Mouse (Mus musculus): ENCODE measurements at regions not wholly inside any gene's neighbourhood (a gene's known extent, or its start where the extent isn't known, plus 50 kb on each side); places are given as distances from the start of the nearest gene placed in this dataset.
"Not testable (repeated sequence)": the region's sequence is repeated elsewhere in the genome, so short reads cannot be mapped to it uniquely, and the experiment has no call there.

- DNase-seq (ENCODE audit: low read depth): no peak
These were observed 422.9 kb upstream of the Hs3st1 start for GRCm38 (mm10) chr5:40177982-40178748.

GRCm38 (mm10) chr5:40136740-40137285 is 381.5 kb upstream of the Hs3st1 start:
- no peak for DNase-seq (ENCODE audit: low read depth)

GRCm38 (mm10) chr5:40124337-40124736 is 369.1 kb upstream of the Hs3st1 start:
- DNase-seq (ENCODE audit: low read depth): no peak

GRCm38 (mm10) chr5:40116849-40117248 is 361.6 kb upstream of the Hs3st1 start:
- DNase-seq (ENCODE audit: low read depth): no peak

- not testable (repeated sequence) for DNase-seq (ENCODE audit: low read depth)
These were observed 334.3 kb upstream of the Hs3st1 start for GRCm38 (mm10) chr5:40089576-40089975.

GRCm38 (mm10) chr5:40045288-40045687 is 290.0 kb upstream of the Hs3st1 start:
- DNase-seq (ENCODE audit: low read depth): no peak

GRCm38 (mm10) chr5:40034452-40034851 is 279.2 kb upstream of the Hs3st1 start:
- no peak for DNase-seq (ENCODE audit: low read depth)

GRCm38 (mm10) chr5:40033686-40034085 is 278.4 kb upstream of the Hs3st1 start:
- no peak for DNase-seq (ENCODE audit: low read depth)

GRCm38 (mm10) chr5:40030261-40030660 is 275.0 kb upstream of the Hs3st1 start:
- DNase-seq (ENCODE audit: low read depth): no peak

- no peak for DNase-seq (ENCODE audit: low read depth)
These were observed 260.7 kb upstream of the Hs3st1 start for GRCm38 (mm10) chr5:40015946-40016345.

- DNase-seq (ENCODE audit: low read depth): no peak
These were observed 232.8 kb upstream of the Hs3st1 start for GRCm38 (mm10) chr5:39988039-39988438.

- DNase-seq (ENCODE audit: low read depth): no peak
These were observed 209.1 kb upstream of the Hs3st1 start for GRCm38 (mm10) chr5:39964371-39964770.

GRCm38 (mm10) chr5:39960981-39961380 is 205.7 kb upstream of the Hs3st1 start:
- peak; percentile 16 for DNase-seq (ENCODE audit: low read depth)

GRCm38 (mm10) chr5:39935564-39935963 is 180.3 kb upstream of the Hs3st1 start:
- DNase-seq (ENCODE audit: low read depth): no peak

GRCm38 (mm10) chr5:39931890-39932289 is 176.6 kb upstream of the Hs3st1 start:
- no peak for DNase-seq (ENCODE audit: low read depth)

GRCm38 (mm10) chr5:39909369-39909768 is 154.1 kb upstream of the Hs3st1 start:
- DNase-seq (ENCODE audit: low read depth): no peak

GRCm38 (mm10) chr5:39871723-39872085 is 116.4 kb upstream of the Hs3st1 start:
- no peak for DNase-seq (ENCODE audit: low read depth)

GRCm38 (mm10) chr5:39870835-39871722 is 115.8 kb upstream of the Hs3st1 start:
- no peak for DNase-seq (ENCODE audit: low read depth)

- DNase-seq (ENCODE audit: low read depth): no peak
These were observed 101.9 kb upstream of the Hs3st1 start for GRCm38 (mm10) chr5:39857192-39857591.

- no peak for DNase-seq (ENCODE audit: low read depth)
These were observed 101.4 kb upstream of the Hs3st1 start for GRCm38 (mm10) chr5:39856616-39857156.

- DNase-seq (ENCODE audit: low read depth): no peak
These were observed 100.7 kb upstream of the Hs3st1 start for GRCm38 (mm10) chr5:39855685-39856615.

All from induced T-regulatory cell, adult 2 months (primary cell).